Mouse (Mus musculus): ENCODE measurements around the gene Megf11.
"Not testable (repeated sequence)": the region's sequence is repeated elsewhere in the genome, so short reads cannot be mapped to it uniquely, and the experiment has no call there.

Gene Megf11

GRCm38 (mm10) chr9:64664612-64665011, 279.2 kb downstream of the Megf11 start:
- DNase-seq, result no peak

- no peak for DNase-seq
Observed at GRCm38 (mm10) chr9:64666549-64666948, 281.1 kb downstream of the Megf11 start.

GRCm38 (mm10) chr9:64667513-64667912, 282.1 kb downstream of the Megf11 start:
- no peak for DNase-seq

- DNase-seq, result no peak
Observed at GRCm38 (mm10) chr9:64668001-64668400, 282.6 kb downstream of the Megf11 start.

- not testable (repeated sequence) for DNase-seq
Observed at GRCm38 (mm10) chr9:64671341-64672319, 286.2 kb downstream of the Megf11 start.

GRCm38 (mm10) chr9:64687122-64688014, 301.9 kb downstream of the Megf11 start:
- no peak for DNase-seq

GRCm38 (mm10) chr9:64688015-64688394, 302.6 kb downstream of the Megf11 start:
- DNase-seq, result no peak

- no peak for DNase-seq
Observed at GRCm38 (mm10) chr9:64690771-64691170, 305.3 kb downstream of the Megf11 start.

GRCm38 (mm10) chr9:64691176-64691575, 305.8 kb downstream of the Megf11 start:
- peak; percentile 62 for DNase-seq

- DNase-seq, result no peak
Observed at GRCm38 (mm10) chr9:64693094-64693493, 307.7 kb downstream of the Megf11 start.

GRCm38 (mm10) chr9:64695266-64695665, 309.8 kb downstream of the Megf11 start:
- DNase-seq, result no peak

GRCm38 (mm10) chr9:64696404-64696803, 311.0 kb downstream of the Megf11 start:
- no peak for DNase-seq

- no peak for DNase-seq
Observed at GRCm38 (mm10) chr9:64697006-64697405, 311.6 kb downstream of the Megf11 start.

- DNase-seq, result no peak
Observed at GRCm38 (mm10) chr9:64697677-64698076, 312.3 kb downstream of the Megf11 start.

GRCm38 (mm10) chr9:64698586-64698985, 313.2 kb downstream of the Megf11 start:
- no peak for DNase-seq

GRCm38 (mm10) chr9:64700451-64701311, 315.3 kb downstream of the Megf11 start:
- DNase-seq, result peak; percentile 58

- no peak for DNase-seq
Observed at GRCm38 (mm10) chr9:64701651-64702050, 316.2 kb downstream of the Megf11 start.

GRCm38 (mm10) chr9:64702391-64702790, 317.0 kb downstream of the Megf11 start:
- DNase-seq, result no peak

- DNase-seq, result no peak
Observed at GRCm38 (mm10) chr9:64702937-64703336, 317.5 kb downstream of the Megf11 start.

GRCm38 (mm10) chr9:64703420-64703965, 318.1 kb downstream of the Megf11 start:
- no peak for DNase-seq

- no peak for DNase-seq
Observed at GRCm38 (mm10) chr9:64704073-64704840, 318.8 kb downstream of the Megf11 start.
